Mouse (Mus musculus) urinary bladder, postnatal 4 days (tissue): Measurements from ENCODE around the gene Tnfrsf25.

Experiments used
- DNase-seq, 2 experiments: peaks; one replicate each; pipeline ENCODE4 v3.0.0; 2021 to 2022; ENCODE audit warnings: low spot score in 2 of 2

Gene Tnfrsf25

GRCm38 (mm10) chr4:152115921-152116612 lies at the start of gene Tnfrsf25:
TSS of gene Tnfrsf25 (plus strand) at chr4:152115934.
- DNase-seq, result no peak

GRCm38 (mm10) chr4:152067280-152067679 lies 48.5 kb upstream of the Tnfrsf25 start:
- DNase-seq, result no peak

- no peak for DNase-seq
These were observed 47.5 kb upstream of the Tnfrsf25 start for GRCm38 (mm10) chr4:152068166-152068724.

- DNase-seq, result no peak
These were observed 46.5 kb upstream of the Tnfrsf25 start for GRCm38 (mm10) chr4:152069245-152069644.

GRCm38 (mm10) chr4:152070494-152071396 lies 45.0 kb upstream of the Tnfrsf25 start:
- DNase-seq, result no peak

- DNase-seq, result no peak
These were observed 43.6 kb upstream of the Tnfrsf25 start, which contains the start of gene Plekhg5 for GRCm38 (mm10) chr4:152072121-152072601. TSS of gene Plekhg5 (plus strand) at chr4:152072498.

- DNase-seq, result no peak
These were observed 43.1 kb upstream of the Tnfrsf25 start for GRCm38 (mm10) chr4:152072655-152073054.

- no peak for DNase-seq
These were observed 42.0 kb upstream of the Tnfrsf25 start for GRCm38 (mm10) chr4:152073715-152074114.

- DNase-seq, result no peak
These were observed 41.2 kb upstream of the Tnfrsf25 start for GRCm38 (mm10) chr4:152074548-152074947.

- no peak for DNase-seq
These were observed 38.5 kb upstream of the Tnfrsf25 start for GRCm38 (mm10) chr4:152077191-152077590.

GRCm38 (mm10) chr4:152078105-152078530 lies 37.6 kb upstream of the Tnfrsf25 start:
- no peak for DNase-seq

- no peak for DNase-seq
These were observed 36.5 kb upstream of the Tnfrsf25 start for GRCm38 (mm10) chr4:152079261-152079660.

GRCm38 (mm10) chr4:152079931-152080330 lies 35.8 kb upstream of the Tnfrsf25 start:
- DNase-seq, result no peak

- no peak for DNase-seq
These were observed 32.0 kb upstream of the Tnfrsf25 start for GRCm38 (mm10) chr4:152083611-152084220.

- no peak for DNase-seq
These were observed 31.1 kb upstream of the Tnfrsf25 start for GRCm38 (mm10) chr4:152084616-152085015.

GRCm38 (mm10) chr4:152086505-152087210 lies 29.1 kb upstream of the Tnfrsf25 start:
- DNase-seq, result peak in 1 of 2 experiments; percentile 60

- no peak for DNase-seq
These were observed 28.3 kb upstream of the Tnfrsf25 start for GRCm38 (mm10) chr4:152087211-152088081.

- DNase-seq, result no peak
These were observed 27.6 kb upstream of the Tnfrsf25 start for GRCm38 (mm10) chr4:152088133-152088532.

GRCm38 (mm10) chr4:152088556-152089120 lies 27.1 kb upstream of the Tnfrsf25 start:
- no peak for DNase-seq

GRCm38 (mm10) chr4:152090191-152090590 lies 25.5 kb upstream of the Tnfrsf25 start:
- no peak for DNase-seq
